Mouse (Mus musculus) neural tube, embryonic 14.5 days (tissue): ENCODE data around the gene Ttc16. TPM values are rescaled to one million over a fixed set of nuclear protein-coding genes. Genes with fewer than 3 reads are reported as not detected.

Experiments used
- ATAC-seq: fragments of 200-750 bp; cut with Nextera tagmentation; 2 replicates; pipeline ENCODE4 v1.8.0; 2017; ENCODE audit warnings: low read depth, mild to moderate bottlenecking, moderate TSS enrichment, moderate library complexity
- H3K27ac ChIP-seq: fragments of 300-500 bp; sonication (generic); 2 replicates; pipeline ENCODE4 v1.5.1; 2014; ENCODE audit warnings: low read depth, mild to moderate bottlenecking, control low read depth, low read length, moderate library complexity, mixed read lengths
- H3K27me3 ChIP-seq: fragments of 300-500 bp; sonication (generic); 2 replicates; pipeline ENCODE4 v1.6.1; 2014; ENCODE audit warnings: low read length; ENCODE audit not compliant: control insufficient read depth, insufficient read depth
- H3K36me3 ChIP-seq: fragments of 300-500 bp; sonication (generic); 2 replicates; pipeline ENCODE4 v1.6.1; 2014; ENCODE audit warnings: low read length, mixed read lengths; ENCODE audit not compliant: control insufficient read depth, insufficient read depth
- H3K4me1 ChIP-seq: fragments of 300-500 bp; sonication (generic); 2 replicates; pipeline ENCODE4 v1.6.1; 2014; ENCODE audit warnings: low read length; ENCODE audit not compliant: control insufficient read depth, insufficient read depth
- H3K4me2 ChIP-seq: fragments of 300-500 bp; sonication (generic); 2 replicates; pipeline ENCODE4 v1.6.1; 2014; ENCODE audit warnings: mild to moderate bottlenecking, low read depth, low read length, control low read depth
- H3K4me3 ChIP-seq: fragments of 300-500 bp; sonication (generic); 2 replicates; pipeline ENCODE4 v1.5.1; 2014; ENCODE audit warnings: low read depth, low read length, control low read depth, mixed read lengths
- H3K9ac ChIP-seq: fragments of 300-500 bp; sonication (generic); replicated peaks from 2 replicates; pipeline ENCODE4 v1.6.1; 2014; ENCODE audit warnings: low read depth, mild to moderate bottlenecking, control low read depth, low read length, mixed read lengths
- H3K9me3 ChIP-seq: fragments of 300-500 bp; sonication (generic); 2 replicates; pipeline ENCODE4 v1.6.1; 2016; ENCODE audit warnings: low read length; ENCODE audit not compliant: control insufficient read depth
- WGBS: fragments of 180-500 bp; shearing (Covaris S2); extraction: QIAGEN DNeasy Blood & Tissue Kit; methylation state at CpG from one replicate; pipeline ENCODE4 v1.1.7; 2014; 5-methylcytosine and 5-hydroxymethylcytosine counted together
- polyA plus RNA-seq: library from polyadenylated mRNA; unstranded; fragments of >200 nt; fragmentation: Nextera tagmentation; extraction: Ambion mirVana; gene quantifications from 2 replicates; pipeline ENCODE4 v1.2.1, GENCODE M21; 2014

The Ttc16 gene
- polyA plus RNA-seq, 1 experiment from 2014 or later, result 0.82 TPM

- H3K9ac ChIP-seq, result peak overlapping the region; percentile 90
- H3K9me3 ChIP-seq, result no peaks in the 10 kb centered on the region
- H3K4me2 ChIP-seq, result peak overlapping the region; percentile 72
- peaks cover 22% of the 10 kb centered on the region for H3K36me3 ChIP-seq
- peak overlapping the region; percentile 86 for H3K27ac ChIP-seq
- WGBS, result 11% methylated on average over 18 of the region's 18 CpGs
- H3K4me3 ChIP-seq, result peak overlapping the region; percentile 77
- peak; percentile 94 for ATAC-seq
- peaks cover 19% of the 10 kb centered on the region for H3K4me1 ChIP-seq
- H3K27me3 ChIP-seq, result no peaks in the 10 kb centered on the region
Measured at GRCm38 (mm10) chr2:32742173-32742531, 33.3 kb downstream of the Ttc16 start.

GRCm38 (mm10) chr2:32741273-32742172 lies 33.9 kb downstream of the Ttc16 start:
- 3% methylated on average over 48 of the region's 58 CpGs for WGBS
- Histone ChIP-seq H3K4me1 (peaks cover 19% of the 10 kb centered on the region), H3K4me2 (peak overlapping the region; percentile 72), H3K9ac (peak overlapping the region; percentile 90), H3K9me3 (no peaks in the 10 kb centered on the region), H3K27ac (peak overlapping the region; percentile 86), H3K4me3 (peak overlapping the region; percentile 77), H3K36me3 (peaks cover 16% of the 10 kb centered on the region), H3K27me3 (no peaks in the 10 kb centered on the region)
- peak; percentile 63 for ATAC-seq

- Histone ChIP-seq H3K4me2 (peak within 1 kb of the TSS; percentile 72), H3K4me1 (peaks cover 19% of the 10 kb centered on the region), H3K27me3 (no peaks in the 10 kb centered on the region), H3K9me3 (no peaks in the 10 kb centered on the region), H3K27ac (peak within 1 kb of the TSS; percentile 86), H3K36me3 (peaks cover 10% of the 10 kb centered on the region), H3K9ac (peak within 1 kb of the TSS; percentile 90), H3K4me3 (peak within 1 kb of the TSS; percentile 77)
- WGBS, result 5% methylated on average over 11 of the region's 11 CpGs
- ATAC-seq, result no peak
Measured at GRCm38 (mm10) chr2:32740916-32741272, 34.5 kb downstream of the Ttc16 start, which contains the start of gene 6330409D20Rik. Gene 6330409D20Rik, minus strand, starts transcription at chr2:32741016.

GRCm38 (mm10) chr2:32739311-32739710 lies 36.1 kb downstream of the Ttc16 start:
- H3K9ac ChIP-seq, result no peak overlapping the region
- H3K27ac ChIP-seq, result no peak overlapping the region
- H3K9me3 ChIP-seq, result no peaks in the 10 kb centered on the region
- H3K4me1 ChIP-seq, result peaks cover 18% of the 10 kb centered on the region
- no peak for ATAC-seq
- H3K27me3 ChIP-seq, result no peaks in the 10 kb centered on the region
- no peaks in the 10 kb centered on the region for H3K36me3 ChIP-seq
- 73% methylated on average over 4 of the region's 4 CpGs for WGBS
- no peak overlapping the region for H3K4me2 ChIP-seq
- no peak overlapping the region for H3K4me3 ChIP-seq

GRCm38 (mm10) chr2:32737008-32737407 lies 38.4 kb downstream of the Ttc16 start:
- no peaks in the 10 kb centered on the region; the same call in 1 of the 2 replicates for H3K4me1 ChIP-seq
- no peak overlapping the region for H3K4me2 ChIP-seq
- H3K9me3 ChIP-seq, result no peaks in the 10 kb centered on the region
- no peak overlapping the region for H3K27ac ChIP-seq
- H3K27me3 ChIP-seq, result no peaks in the 10 kb centered on the region
- no peak overlapping the region for H3K4me3 ChIP-seq
- H3K9ac ChIP-seq, result no peak overlapping the region
- no peak for ATAC-seq
- WGBS, result 57% methylated on average over 6 of the region's 6 CpGs
- H3K36me3 ChIP-seq, result no peaks in the 10 kb centered on the region

GRCm38 (mm10) chr2:32736306-32736829 lies 39.1 kb downstream of the Ttc16 start:
- H3K36me3 ChIP-seq, result no peaks in the 10 kb centered on the region
- no peaks in the 10 kb centered on the region for H3K27me3 ChIP-seq
- no peak overlapping the region for H3K9ac ChIP-seq
- no peak overlapping the region for H3K27ac ChIP-seq
- WGBS, result 42% methylated on average over 3 of the region's 3 CpGs
- no peaks in the 10 kb centered on the region for H3K9me3 ChIP-seq
- H3K4me3 ChIP-seq, result no peak overlapping the region
- no peak for ATAC-seq
- no peak overlapping the region for H3K4me2 ChIP-seq
- no peaks in the 10 kb centered on the region; the same call in 1 of the 2 replicates for H3K4me1 ChIP-seq

- H3K36me3 ChIP-seq, result no peaks in the 10 kb centered on the region
- H3K4me1 ChIP-seq, result no peaks in the 10 kb centered on the region
- H3K4me2 ChIP-seq, result no peak overlapping the region
- no peak overlapping the region for H3K9ac ChIP-seq
- H3K4me3 ChIP-seq, result no peak overlapping the region
- no peaks in the 10 kb centered on the region for H3K27me3 ChIP-seq
- no peak for ATAC-seq
- no peaks in the 10 kb centered on the region for H3K9me3 ChIP-seq
- H3K27ac ChIP-seq, result no peak overlapping the region
- WGBS, result 59% methylated on average over 4 of the region's 4 CpGs
Measured at GRCm38 (mm10) chr2:32734933-32735332, 40.5 kb downstream of the Ttc16 start.

GRCm38 (mm10) chr2:32734480-32734879 lies 41.0 kb downstream of the Ttc16 start:
- Histone ChIP-seq H3K9me3 (no peaks in the 10 kb centered on the region), H3K9ac (no peak overlapping the region), H3K27me3 (no peaks in the 10 kb centered on the region), H3K36me3 (no peaks in the 10 kb centered on the region), H3K4me2 (no peak overlapping the region), H3K27ac (no peak overlapping the region), H3K4me3 (no peak overlapping the region), H3K4me1 (no peaks in the 10 kb centered on the region)
- ATAC-seq, result no peak
- 53% methylated on average over 4 of the region's 4 CpGs for WGBS

- Histone ChIP-seq H3K4me1 (no peaks in the 10 kb centered on the region), H3K27ac (no peak overlapping the region), H3K27me3 (no peaks in the 10 kb centered on the region), H3K4me2 (no peak overlapping the region), H3K36me3 (no peaks in the 10 kb centered on the region), H3K9me3 (no peaks in the 10 kb centered on the region), H3K9ac (no peak overlapping the region), H3K4me3 (no peak overlapping the region)
- ATAC-seq, result no peak
- 76% methylated on average over 6 of the region's 6 CpGs for WGBS
Measured at GRCm38 (mm10) chr2:32732695-32733094, 42.7 kb downstream of the Ttc16 start.
